Mouse (Mus musculus): ENCODE measurements around the gene Mapk7. TPM values are rescaled to one million over a fixed set of nuclear protein-coding genes. Genes with fewer than 3 reads are reported as not detected.

Mapk7 gene
- total and polyA plus RNA-seq, 3 experiments, result 5.1 to 21.6 (median 12.2) TPM

- dilution Hi-C loops (cut with MboI; ENCODE audit: extremely low pct_ligation_motif_present, extremely low pct_unique_long_range_greater_than_20kb, low sequenced_read_pairs), result no loop called here
- in situ Hi-C loops (cut with MboI; ENCODE audit: low pct_ligation_motif_present, low pct_unique_long_range_greater_than_20kb, low sequenced_read_pairs), result no loop called here
Measured at GRCm38 (mm10) chr11:61517971-61518370, 23.8 kb upstream of the Mapk7 start.

GRCm38 (mm10) chr11:61514953-61515352 is 20.7 kb upstream of the Mapk7 start:
- no peaks in the 10 kb centered on the region for H3K4me1 ChIP-seq (ENCODE audit: control insufficient read depth in 1 of 2, insufficient read depth in 2 of 2)
- DNase-seq (ENCODE audit: extremely low read depth), result peak; percentile 54
- H3K9me3 ChIP-seq (replicated peaks; ENCODE audit: low read length), result no peaks in the 10 kb centered on the region
- no peaks in the 10 kb centered on the region for H3K79me2 ChIP-seq (replicated peaks; ENCODE audit: control insufficient read depth, extremely low read depth, insufficient read depth, poor library complexity, severe bottlenecking)
- TF ChIP-seq CTCF (conservative IDR thresholded peaks at IDR 0.05 in 1 of 2, IDR thresholded peaks at IDR 0.05 in 1 of 2; ENCODE audit: low read depth in 2 of 2, low read length in 2 of 2) (peak; percentile 69 to 77), MAX (IDR thresholded peaks at IDR 0.05; ENCODE audit: low read length) (no peak), CHD2 (IDR thresholded peaks at IDR 0.05; ENCODE audit: low read length) (no peak), NELFE (IDR thresholded peaks at IDR 0.05; ENCODE audit: low read depth, low read length) (peak; percentile 11; the same call in 1 of the 2 replicates), RAD21 (IDR thresholded peaks at IDR 0.05; ENCODE audit: low read depth, low read length) (peak; percentile 58), POLR2A (IDR thresholded peaks at IDR 0.05; ENCODE audit: low read depth, low read length) (no peak), SMC3 (IDR thresholded peaks at IDR 0.05; ENCODE audit: low read depth, low read length) (peak; percentile 48)
- dilution Hi-C loops (cut with MboI; ENCODE audit: extremely low pct_ligation_motif_present, extremely low pct_unique_long_range_greater_than_20kb, low sequenced_read_pairs) (no loop called here), in situ Hi-C loops (cut with MboI; ENCODE audit: low pct_ligation_motif_present, low pct_unique_long_range_greater_than_20kb, low sequenced_read_pairs) (no loop called here)
- no peak overlapping the region for H3K9ac ChIP-seq (ENCODE audit: insufficient read depth, low read depth)
- no peaks in the 10 kb centered on the region for H3K27me3 ChIP-seq (replicated peaks)
- H3K27ac ChIP-seq (ENCODE audit: insufficient read depth, low read depth), result no peak overlapping the region
- H3K4me3 ChIP-seq (replicated peaks in 1 of 3; ENCODE audit: low read depth in 2 of 3, low read length in 2 of 3, poor library complexity in 1 of 3), result no peak overlapping the region
- peaks cover 26 to 68% of the 10 kb centered on the region in 2 experiments for H3K36me3 ChIP-seq (replicated peaks in 1 of 2; ENCODE audit: control insufficient read depth in 1 of 2, insufficient read depth in 1 of 2, low read length in 1 of 2)
- no peak overlapping the region for H3K4me2 ChIP-seq (ENCODE audit: insufficient read depth, low read depth, poor library complexity, severe bottlenecking)

More at GRCm38 (mm10) chr11:61517971-61518370, 23.8 kb upstream of the Mapk7 start:
- no peaks in the 10 kb centered on the region for H3K4me1 ChIP-seq (ENCODE audit: control insufficient read depth in 1 of 2, insufficient read depth in 2 of 2)
- no peak overlapping the region for H3K4me2 ChIP-seq (ENCODE audit: insufficient read depth, low read depth, poor library complexity, severe bottlenecking)
- DNase-seq (ENCODE audit: extremely low read depth), result no peak
- no peaks in the 10 kb centered on the region for H3K27me3 ChIP-seq (replicated peaks)
- H3K79me2 ChIP-seq (replicated peaks; ENCODE audit: control insufficient read depth, extremely low read depth, insufficient read depth, poor library complexity, severe bottlenecking), result no peaks in the 10 kb centered on the region
- TF ChIP-seq MAX (IDR thresholded peaks at IDR 0.05; ENCODE audit: low read length) (no peak), MXI1 (IDR thresholded peaks at IDR 0.05; ENCODE audit: low read depth, low read length) (no peak), RCOR1 (conservative IDR thresholded peaks at IDR 0.05; ENCODE audit: low read depth, low read length) (no peak), CTCF (conservative IDR thresholded peaks at IDR 0.05 in 1 of 2, IDR thresholded peaks at IDR 0.05 in 1 of 2; ENCODE audit: low read depth in 2 of 2, low read length in 2 of 2) (no peak), NELFE (IDR thresholded peaks at IDR 0.05; ENCODE audit: low read depth, low read length) (no peak), TCF12 (IDR thresholded peaks at IDR 0.05; ENCODE audit: low read depth, low read length) (no peak), ELF1 (IDR thresholded peaks at IDR 0.05; ENCODE audit: low read depth, low read length) (no peak), MEF2A (IDR thresholded peaks at IDR 0.05; ENCODE audit: borderline replicate concordance, low read depth, low read length) (no peak)
- no peak overlapping the region for H3K4me3 ChIP-seq (replicated peaks in 1 of 3; ENCODE audit: low read depth in 2 of 3, low read length in 2 of 3, poor library complexity in 1 of 3)
- H3K36me3 ChIP-seq (replicated peaks in 1 of 2; ENCODE audit: control insufficient read depth in 1 of 2, insufficient read depth in 1 of 2, low read length in 1 of 2), result peaks cover 28 to 74% of the 10 kb centered on the region in 2 experiments
- no peaks in the 10 kb centered on the region for H3K9me3 ChIP-seq (replicated peaks; ENCODE audit: low read length)
- no peak overlapping the region for H3K27ac ChIP-seq (ENCODE audit: insufficient read depth, low read depth)
- H3K9ac ChIP-seq (ENCODE audit: insufficient read depth, low read depth), result no peak overlapping the region

GRCm38 (mm10) chr11:61504713-61505257 is 10.6 kb upstream of the Mapk7 start, which contains the start of gene B9d1:
B9d1 (plus strand) TSS chr11:61505144.
- dilution Hi-C loops (cut with MboI; ENCODE audit: extremely low pct_ligation_motif_present, extremely low pct_unique_long_range_greater_than_20kb, low sequenced_read_pairs) (no loop called here), in situ Hi-C loops (cut with MboI; ENCODE audit: low pct_ligation_motif_present, low pct_unique_long_range_greater_than_20kb, low sequenced_read_pairs) (loop anchor here (5.0 to 10.0 kb wide), 4 partner anchors 87 to 310 kb away; no protein-coding TSS in a partner anchor)
- Histone ChIP-seq H3K9me3 (replicated peaks; ENCODE audit: low read length) (no peaks in the 10 kb centered on the region), H3K27me3 (replicated peaks) (peaks cover 16% of the 10 kb centered on the region), H3K4me2 (ENCODE audit: insufficient read depth, low read depth, poor library complexity, severe bottlenecking) (peak within 1 kb of the TSS; percentile 72), H3K27ac (ENCODE audit: insufficient read depth, low read depth) (no peak within 1 kb of the TSS; the same call in 1 of the 2 replicates), H3K79me2 (replicated peaks; ENCODE audit: control insufficient read depth, extremely low read depth, insufficient read depth, poor library complexity, severe bottlenecking) (no peaks in the 10 kb centered on the region), H3K9ac (ENCODE audit: insufficient read depth, low read depth) (peak within 1 kb of the TSS; percentile 60), H3K36me3 (replicated peaks in 1 of 2; ENCODE audit: control insufficient read depth in 1 of 2, insufficient read depth in 1 of 2, low read length in 1 of 2) (peaks cover 0 to 9% of the 10 kb centered on the region in 2 experiments), H3K4me3 (replicated peaks in 1 of 3; ENCODE audit: low read depth in 2 of 3, low read length in 2 of 3, poor library complexity in 1 of 3) (peak within 1 kb of the TSS; percentile 57 to 89 (median 71)), H3K4me1 (ENCODE audit: control insufficient read depth in 1 of 2, insufficient read depth in 2 of 2) (peaks cover 7 to 15% of the 10 kb centered on the region in 2 experiments)
- DNase-seq (ENCODE audit: extremely low read depth), result peak; percentile 99
- TF ChIP-seq IRF4 (IDR thresholded peaks at IDR 0.05; ENCODE audit: low read depth, low read length) (no peak), NRF1 (IDR thresholded peaks at IDR 0.05; ENCODE audit: low read depth, low read length) (peak; percentile 92), SIN3A (IDR thresholded peaks at IDR 0.05; ENCODE audit: low read length) (peak; percentile 99), SMC3 (IDR thresholded peaks at IDR 0.05; ENCODE audit: low read depth, low read length) (peak; percentile 98), ZKSCAN1 (IDR thresholded peaks at IDR 0.05; ENCODE audit: borderline replicate concordance, low read depth, low read length) (no peak), ELF1 (IDR thresholded peaks at IDR 0.05; ENCODE audit: low read depth, low read length) (peak; percentile 77), USF2 (conservative IDR thresholded peaks at IDR 0.05; ENCODE audit: low read depth, low read length) (peak; percentile 76), HCFC1 (IDR thresholded peaks at IDR 0.05; ENCODE audit: low read depth, low read length) (peak; percentile 85), POLR2A (IDR thresholded peaks at IDR 0.05; ENCODE audit: low read depth, low read length) (peak; percentile 54; the same call in 1 of the 2 replicates), ZC3H11A (IDR thresholded peaks at IDR 0.05; ENCODE audit: low read depth, low read length) (peak; percentile 81), JUN (IDR thresholded peaks at IDR 0.05; ENCODE audit: insufficient read depth, low read depth, low read length) (no peak), MAX (IDR thresholded peaks at IDR 0.05; ENCODE audit: low read length) (peak; percentile 99), CTCF (conservative IDR thresholded peaks at IDR 0.05 in 1 of 2, IDR thresholded peaks at IDR 0.05 in 1 of 2; ENCODE audit: low read depth in 2 of 2, low read length in 2 of 2) (peak; percentile 83 to 99), TCF12 (IDR thresholded peaks at IDR 0.05; ENCODE audit: low read depth, low read length) (0 out of 2 replicates have a peak, but pooled peaks have one; percentile 43), MXI1 (IDR thresholded peaks at IDR 0.05; ENCODE audit: low read depth, low read length) (peak; percentile 99), POLR2AphosphoS2 (IDR thresholded peaks at IDR 0.05; ENCODE audit: low read depth, low read length) (no peak), BHLHE40 (IDR thresholded peaks at IDR 0.05; ENCODE audit: low read depth, low read length) (peak; percentile 99), MAZ (IDR thresholded peaks at IDR 0.05; ENCODE audit: low read depth, low read length) (no peak)
